Comparison of ENCODE assay signal across 22 mouse cellular contexts in the genomic region with DNA sequence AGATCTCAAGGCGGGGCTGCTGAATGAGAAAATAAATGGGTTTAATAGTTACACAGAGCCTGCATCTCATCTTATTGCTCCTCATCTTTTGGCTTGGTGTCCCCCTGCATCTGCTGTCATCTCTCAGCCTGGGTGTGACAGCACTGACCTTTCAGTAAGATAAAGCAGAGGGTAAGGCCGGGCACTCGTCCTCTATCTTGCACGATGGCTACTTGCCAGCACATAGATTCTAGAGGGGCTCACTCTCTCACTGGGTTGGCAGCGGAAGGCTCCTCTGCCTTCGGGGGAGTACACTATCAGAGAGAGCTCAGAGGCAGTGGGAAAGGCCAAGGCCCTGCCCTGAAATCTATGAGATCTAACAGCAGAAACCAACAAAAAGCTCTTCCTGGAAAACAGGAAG. TPM values are rescaled to one million over a fixed set of nuclear protein-coding genes. Genes with fewer than 3 reads are reported as not detected.
A peak's percentile ranks its signal among the peaks of the same experiment; 100 is the strongest.
DNase-seq lines count a peak whose midpoint lies in the region; ATAC-seq lines count a peak whose summit lies in the region.
"Had no signal": no experiment of that assay in that cellular context is flagged by ENCODE, and none has a peak within 500 bp of the region (broad histone marks: within the 10 kb centered on the region; RNA-seq: fewer than 3 reads in every experiment).

No protein-coding gene starts in this region.

- WGBS in heart, embryonic 15.5 days, result 20% methylated on average over 6 of the region's 6 CpGs
- WGBS in midbrain, embryonic 12.5 days, result 82% methylated on average over 6 of the region's 6 CpGs
- WGBS in midbrain, embryonic 15.5 days, result 65% methylated on average over 6 of the region's 6 CpGs
- 54% methylated on average over 6 of the region's 6 CpGs for WGBS in intestine, embryonic 15.5 days

- no peaks in the 10 kb centered on the region for H3K27me3 ChIP-seq in heart, embryonic 15.5 days
- H3K27me3 ChIP-seq in midbrain, embryonic 12.5 days, result no peaks in the 10 kb centered on the region
- no peaks in the 10 kb centered on the region for H3K27me3 ChIP-seq in midbrain, embryonic 15.5 days (replicated peaks)
- no peaks in the 10 kb centered on the region for H3K27me3 ChIP-seq in intestine, embryonic 15.5 days (replicated peaks)
- H3K27me3 ChIP-seq: embryonic facial prominence, embryonic 15.5 days; forebrain, embryonic 12.5 days had no signal

- DNase-seq in adrenal gland, adult 2 months, result peak; percentile 32
- no peak for DNase-seq in adrenal gland, adult 8-10 months
- no peak for DNase-seq in heart, postnatal 25 days (ENCODE audit: low spot score)
- DNase-seq: cerebellum, postnatal 10 days; gastrocnemius, postnatal 10 days; kidney, adult 11 months; kidney, postnatal 14 days; thymus, postnatal 25 days had no signal

- no peak overlapping the region for H3K4me2 ChIP-seq in heart, embryonic 15.5 days
- H3K4me2 ChIP-seq in midbrain, embryonic 12.5 days (replicated peaks), result no peak overlapping the region
- no peak overlapping the region for H3K4me2 ChIP-seq in midbrain, embryonic 15.5 days
- H3K4me2 ChIP-seq in intestine, embryonic 15.5 days (replicated peaks), result no peak overlapping the region
- H3K4me2 ChIP-seq: embryonic facial prominence, embryonic 15.5 days; forebrain, embryonic 12.5 days; liver, embryonic 12.5 days had no signal

- H3K4me3 ChIP-seq in heart, embryonic 15.5 days, result no peak overlapping the region
- H3K4me3 ChIP-seq in midbrain, embryonic 12.5 days, result no peak overlapping the region
- H3K4me3 ChIP-seq in midbrain, embryonic 15.5 days, result no peak overlapping the region
- no peak overlapping the region for H3K4me3 ChIP-seq in intestine, embryonic 15.5 days (replicated peaks)
- H3K4me3 ChIP-seq: embryonic facial prominence, embryonic 15.5 days; forebrain, embryonic 12.5 days; liver, embryonic 12.5 days had no signal

- ATAC-seq in heart, embryonic 15.5 days (replicated peaks; ENCODE audit: insufficient number of reproducible peaks, insufficient read depth, low FRiP score, low read depth), result no peak
- ATAC-seq in midbrain, embryonic 12.5 days (ENCODE audit: low FRiP score, low read depth), result no peak
- ATAC-seq in midbrain, embryonic 15.5 days (replicated peaks), result no peak
- ATAC-seq in monocyte, adult 5-6 weeks (replicated peaks; ENCODE audit: insufficient number of reproducible peaks, low FRiP score, low TSS enrichment, poor library complexity, severe bottlenecking), result no peak
- no peak for ATAC-seq in intestine, embryonic 15.5 days
- ATAC-seq: liver, embryonic 12.5 days had no signal

- H3K27ac ChIP-seq in heart, embryonic 15.5 days, result peak overlapping the region; percentile 58
- H3K27ac ChIP-seq in midbrain, embryonic 12.5 days (replicated peaks), result 0 out of 2 replicates have a peak overlapping the region, but pooled peaks have one; percentile 42
- no peak overlapping the region for H3K27ac ChIP-seq in midbrain, embryonic 15.5 days
- H3K27ac ChIP-seq in intestine, embryonic 15.5 days, result no peak overlapping the region
- H3K27ac ChIP-seq: embryonic facial prominence, embryonic 15.5 days; forebrain, embryonic 12.5 days; liver, embryonic 12.5 days had no signal

- peaks cover 58% of the 10 kb centered on the region for H3K4me1 ChIP-seq in heart, embryonic 15.5 days (replicated peaks)
- H3K4me1 ChIP-seq in midbrain, embryonic 12.5 days, result peaks cover 50% of the 10 kb centered on the region
- H3K4me1 ChIP-seq in midbrain, embryonic 15.5 days, result peaks cover 30% of the 10 kb centered on the region
- peaks cover 3% of the 10 kb centered on the region; the same call in 1 of the 2 replicates for H3K4me1 ChIP-seq in intestine, embryonic 15.5 days (replicated peaks)

- intact Hi-C loops in heart, postnatal 25 days (cut with DNase I), result no loop called here

- no peaks in the 10 kb centered on the region for H3K9me3 ChIP-seq in heart, embryonic 15.5 days (replicated peaks)
- no peaks in the 10 kb centered on the region for H3K9me3 ChIP-seq in midbrain, embryonic 12.5 days
- H3K9me3 ChIP-seq in midbrain, embryonic 15.5 days, result no peaks in the 10 kb centered on the region
- H3K9me3 ChIP-seq in intestine, embryonic 15.5 days, result no peaks in the 10 kb centered on the region
- H3K9me3 ChIP-seq: embryonic facial prominence, embryonic 15.5 days; forebrain, embryonic 12.5 days; liver, embryonic 12.5 days had no signal

- no peak overlapping the region for H3K9ac ChIP-seq in heart, embryonic 15.5 days
- no peak overlapping the region for H3K9ac ChIP-seq in midbrain, embryonic 12.5 days (replicated peaks)
- H3K9ac ChIP-seq in midbrain, embryonic 15.5 days, result no peak overlapping the region
- H3K9ac ChIP-seq in intestine, embryonic 15.5 days, result no peak overlapping the region
- H3K9ac ChIP-seq: embryonic facial prominence, embryonic 15.5 days; forebrain, embryonic 12.5 days; liver, embryonic 12.5 days had no signal

- no peaks in the 10 kb centered on the region for H3K36me3 ChIP-seq in heart, embryonic 15.5 days
- no peaks in the 10 kb centered on the region for H3K36me3 ChIP-seq in midbrain, embryonic 12.5 days
- no peaks in the 10 kb centered on the region for H3K36me3 ChIP-seq in midbrain, embryonic 15.5 days (replicated peaks)
- H3K36me3 ChIP-seq in intestine, embryonic 15.5 days, result no peaks in the 10 kb centered on the region
- H3K36me3 ChIP-seq: embryonic facial prominence, embryonic 15.5 days; forebrain, embryonic 12.5 days; liver, embryonic 12.5 days had no signal

RNA-seq across cellular contexts. Expression of gene Ccdc182, which starts 20.6 kb away (rescaled TPM):
- not detected for total RNA-seq in adrenal gland, adult 2 months (2021)
- polyA plus RNA-seq in adrenal gland, adult 2 months (2012; rRNA removed), result not detected in 2 replicates
- total RNA-seq in adrenal gland, adult 8-10 months (2022), result under 1 TPM in 1 of 4 experiments, not detected in 3; 0.40 TPM
- not detected in 2 replicates for polyA plus RNA-seq in heart, embryonic 15.5 days (2015; fragmentation: Nextera tagmentation; extraction: Ambion mirVana)
- not detected for total RNA-seq in heart, postnatal 25 days (2021)
- 5.0 and 5.7 TPM in 2 replicates for polyA plus RNA-seq in midbrain, embryonic 12.5 days (2016; fragmentation: Nextera tagmentation; extraction: Ambion mirVana)
- 0.23 TPM in 2 replicates for polyA plus RNA-seq in midbrain, embryonic 15.5 days (2015; fragmentation: Nextera tagmentation; extraction: Ambion mirVana)
- total RNA-seq in monocyte, adult 5-6 weeks (2017), result not detected in 3 replicates
- polyA plus RNA-seq in intestine, embryonic 15.5 days (2015; fragmentation: Nextera tagmentation; extraction: Ambion mirVana), result not detected in 2 replicates
- total RNA-seq: gastrocnemius, postnatal 10 days; heart, adult 8-10 months; left cerebral cortex, adult 8-10 months; megakaryocyte, adult 5-6 weeks; MEL had no signal
- polyA plus RNA-seq: embryonic facial prominence, embryonic 15.5 days; frontal cortex, adult 2 months; lung, embryonic 16.5 days had no signal

Comparison
In these comparisons a context has a peak if more than half of its experiments do, and no peak if none do; other contexts are left out.
1. H3K27ac ChIP-seq: peak in heart, embryonic 15.5 days (single experiment) and midbrain, embryonic 12.5 days (single experiment); none in midbrain, embryonic 15.5 days (single experiment) and intestine, embryonic 15.5 days (single experiment).